Mouse (Mus musculus): Measurements from ENCODE around the gene Tsen15.

GRCm38 (mm10) chr1:152413116-152413515 is 26.6 kb upstream of the Tsen15 start:
- TF ChIP-seq CTCF (IDR thresholded peaks at IDR 0.05; ENCODE audit: low read depth, low read length) (no peak), EP300 (IDR thresholded peaks at IDR 0.05; ENCODE audit: insufficient read depth, low read depth, low read length) (no peak), POLR2A (IDR thresholded peaks at IDR 0.05; ENCODE audit: insufficient read depth, low read length) (no peak)
